Mouse (Mus musculus) small intestine, adult 2 months (tissue): ENCODE measurements at regions not wholly inside any gene's neighbourhood (a gene's known extent, or its start where the extent isn't known, plus 50 kb on each side); places are given as distances from the start of the nearest gene placed in this dataset.

Source experiments
- H3K27ac ChIP-seq: fragments of 200-500 bp; 2 replicates; pipeline ENCODE4 v1.5.1; 2012; ENCODE audit warnings: low read depth, low read length, control low read depth, inconsistent platforms; ENCODE audit not compliant: insufficient read depth
- H3K27me3 ChIP-seq: fragments of 200-500 bp; 2 replicates; pipeline ENCODE4 v1.6.1; 2012; ENCODE audit warnings: mild to moderate bottlenecking, moderate library complexity, low read length, inconsistent platforms; ENCODE audit not compliant: control insufficient read depth, insufficient read depth
- H3K36me3 ChIP-seq: fragments of 200-500 bp; 2 replicates; pipeline ENCODE4 v1.6.1; 2012; ENCODE audit warnings: mild to moderate bottlenecking, low read length, control low read depth, inconsistent platforms; ENCODE audit not compliant: control insufficient read depth, insufficient read depth
- H3K4me1 ChIP-seq: fragments of 200-500 bp; 2 replicates; pipeline ENCODE4 v1.6.1; 2012; ENCODE audit warnings: low read length, inconsistent platforms, mixed read lengths; ENCODE audit not compliant: control insufficient read depth, insufficient read depth, insufficient read length
- H3K4me3 ChIP-seq: fragments of 200-500 bp; 2 replicates; pipeline ENCODE4 v1.5.1; 2012; ENCODE audit warnings: low read depth, mild to moderate bottlenecking, control low read depth, inconsistent platforms, low read length, moderate library complexity
- CTCF ChIP-seq: fragments of 200-500 bp; IDR thresholded peaks from 2 replicates; pipeline ENCODE4 v1.5.1; 2012; ENCODE audit warnings: low read depth, mild to moderate bottlenecking, control low read depth, inconsistent platforms, low read length, moderate library complexity, mixed read lengths; ENCODE audit not compliant: insufficient replicate concordance, insufficient read length; ENCODE audit errors: extremely low read depth
- POLR2A ChIP-seq: fragments of 200-500 bp; IDR thresholded peaks from 2 replicates; pipeline ENCODE4 v1.6.1; 2012; ENCODE audit warnings: low read depth, mild to moderate bottlenecking, control low read depth, inconsistent platforms, low read length, moderate library complexity
- WGBS: fragments of 180-500 bp; shearing (Covaris S2); methylation state at CpG from one replicate; pipeline ENCODE4 v1.1.7; 2018; 5-methylcytosine and 5-hydroxymethylcytosine counted together

- 75% methylated on average over 8 of the region's 8 CpGs for whole genome bisulfite sequencing
- Histone ChIP-seq H3K4me3 (no peak overlapping the region), H3K4me1 (no peaks in the 10 kb centered on the region), H3K27me3 (no peaks in the 10 kb centered on the region), H3K36me3 (no peaks in the 10 kb centered on the region), H3K27ac (no peak overlapping the region)
- TF ChIP-seq POLR2A (no peak), CTCF (no peak)
Observed at GRCm38 (mm10) chr5:4322634-4323386, 130.6 kb downstream of the Mterf1b start.

- Histone ChIP-seq H3K27me3 (no peaks in the 10 kb centered on the region), H3K4me3 (no peak overlapping the region), H3K36me3 (no peaks in the 10 kb centered on the region), H3K27ac (no peak overlapping the region), H3K4me1 (no peaks in the 10 kb centered on the region)
- no peak for TF ChIP-seq CTCF
- TF ChIP-seq POLR2A, result no peak
- 68% methylated on average over 2 of the region's 2 CpGs for WGBS
Observed at GRCm38 (mm10) chr5:4323387-4323704, 131.2 kb downstream of the Mterf1b start.

- no peak overlapping the region for H3K27ac ChIP-seq
Observed at GRCm38 (mm10) chr5:4325813-4326212, 133.6 kb downstream of the Mterf1b start.

GRCm38 (mm10) chr5:4326309-4327014, 134.3 kb downstream of the Mterf1b start:
- TF ChIP-seq POLR2A (no peak), CTCF (no peak)
- Histone ChIP-seq H3K4me3 (no peak overlapping the region), H3K27ac (no peak overlapping the region), H3K36me3 (no peaks in the 10 kb centered on the region), H3K4me1 (no peaks in the 10 kb centered on the region), H3K27me3 (no peaks in the 10 kb centered on the region)
- 12% methylated on average over 8 of the region's 8 CpGs for WGBS

More at GRCm38 (mm10) chr5:4325813-4326212, 133.6 kb downstream of the Mterf1b start:
- no peaks in the 10 kb centered on the region for H3K36me3 ChIP-seq
- no peaks in the 10 kb centered on the region for H3K4me1 ChIP-seq
- WGBS, result 2% methylated on average over 3 of the region's 3 CpGs
- no peak for TF ChIP-seq CTCF
- no peak for TF ChIP-seq POLR2A
- no peaks in the 10 kb centered on the region for H3K27me3 ChIP-seq
- H3K4me3 ChIP-seq, result no peak overlapping the region

GRCm38 (mm10) chr5:4335683-4336082, 143.5 kb downstream of the Mterf1b start:
- no peaks in the 10 kb centered on the region for H3K27me3 ChIP-seq
- H3K4me1 ChIP-seq, result no peaks in the 10 kb centered on the region
- TF ChIP-seq POLR2A (no peak), CTCF (no peak)
- H3K4me3 ChIP-seq, result no peak overlapping the region
- no peak overlapping the region for H3K27ac ChIP-seq
- WGBS, result 48% methylated on average over 5 of the region's 5 CpGs
- H3K36me3 ChIP-seq, result no peaks in the 10 kb centered on the region

- Histone ChIP-seq H3K4me1 (no peaks in the 10 kb centered on the region), H3K27ac (no peak overlapping the region), H3K27me3 (no peaks in the 10 kb centered on the region), H3K36me3 (no peaks in the 10 kb centered on the region), H3K4me3 (no peak overlapping the region)
- TF ChIP-seq POLR2A (no peak), CTCF (no peak)
- WGBS, result 34% methylated on average over 6 of the region's 6 CpGs
Observed at GRCm38 (mm10) chr5:4341956-4342355, 149.8 kb downstream of the Mterf1b start.

- whole genome bisulfite sequencing, result 80% methylated on average over 2 of the region's 2 CpGs
- no peak overlapping the region for H3K27ac ChIP-seq
- TF ChIP-seq POLR2A (no peak), CTCF (no peak)
Observed at GRCm38 (mm10) chr5:4344458-4344857, 152.3 kb downstream of the Mterf1b start.

More at GRCm38 (mm10) chr5:4344458-4344857, 152.3 kb downstream of the Mterf1b start:
- H3K4me3 ChIP-seq, result no peak overlapping the region
- no peaks in the 10 kb centered on the region for H3K4me1 ChIP-seq
- no peaks in the 10 kb centered on the region for H3K27me3 ChIP-seq
- no peaks in the 10 kb centered on the region for H3K36me3 ChIP-seq
